Mouse (Mus musculus): Measurements from ENCODE around the gene Ctu2.

The Ctu2 gene

GRCm38 (mm10) chr8:122445203-122445602, 30.7 kb upstream of the Ctu2 start:
- DNase-seq (ENCODE audit: low read depth), result peak; percentile 54

- DNase-seq (ENCODE audit: low read depth), result no peak
Observed at GRCm38 (mm10) chr8:122451161-122451703, 24.7 kb upstream of the Ctu2 start.

- no peak for DNase-seq (ENCODE audit: low read depth)
Observed at GRCm38 (mm10) chr8:122452154-122452553, 23.8 kb upstream of the Ctu2 start.

- no peak for DNase-seq (ENCODE audit: low read depth)
Observed at GRCm38 (mm10) chr8:122454409-122454808, 21.5 kb upstream of the Ctu2 start.

GRCm38 (mm10) chr8:122457171-122457570, 18.8 kb upstream of the Ctu2 start:
- no peak for DNase-seq (ENCODE audit: low read depth)

- peak; percentile 42 for DNase-seq (ENCODE audit: low read depth)
Observed at GRCm38 (mm10) chr8:122459218-122459900, 16.6 kb upstream of the Ctu2 start.

GRCm38 (mm10) chr8:122459990-122460389, 16.0 kb upstream of the Ctu2 start:
- no peak for DNase-seq (ENCODE audit: low read depth)

- peak; percentile 51 for DNase-seq (ENCODE audit: low read depth)
Observed at GRCm38 (mm10) chr8:122460524-122461472, 15.1 kb upstream of the Ctu2 start, which contains the start of gene Snai3. Gene Snai3 (minus strand): TSS chr8:122460733.

GRCm38 (mm10) chr8:122461473-122462148, 14.3 kb upstream of the Ctu2 start:
- peak; percentile 72 for DNase-seq (ENCODE audit: low read depth)

GRCm38 (mm10) chr8:122462510-122462909, 13.4 kb upstream of the Ctu2 start:
- DNase-seq (ENCODE audit: low read depth), result no peak

GRCm38 (mm10) chr8:122463651-122464640, 12.0 kb upstream of the Ctu2 start:
- peak; percentile 17 for DNase-seq (ENCODE audit: low read depth)

GRCm38 (mm10) chr8:122464985-122465384, 11.0 kb upstream of the Ctu2 start:
- DNase-seq (ENCODE audit: low read depth), result no peak

- no peak for DNase-seq (ENCODE audit: low read depth)
Observed at GRCm38 (mm10) chr8:122467816-122468215, 8.1 kb upstream of the Ctu2 start.

- DNase-seq (ENCODE audit: low read depth), result no peak
Observed at GRCm38 (mm10) chr8:122469407-122469806, 6.5 kb upstream of the Ctu2 start.

- no peak for DNase-seq (ENCODE audit: low read depth)
Observed at GRCm38 (mm10) chr8:122469965-122470364, 6.0 kb upstream of the Ctu2 start.

- DNase-seq (ENCODE audit: low read depth), result no peak
Observed at GRCm38 (mm10) chr8:122470691-122471090, 5.3 kb upstream of the Ctu2 start.

GRCm38 (mm10) chr8:122473911-122474421, 2.0 kb upstream of the Ctu2 start:
- DNase-seq (ENCODE audit: low read depth), result no peak

GRCm38 (mm10) chr8:122474951-122475560, 887 bp upstream of the Ctu2 start:
- DNase-seq (ENCODE audit: low read depth), result peak; percentile 71

GRCm38 (mm10) chr8:122482448-122482847, 6.5 kb downstream of the Ctu2 start:
- DNase-seq (ENCODE audit: low read depth), result no peak

GRCm38 (mm10) chr8:122483877-122484276, 7.9 kb downstream of the Ctu2 start:
- peak; percentile 29 for DNase-seq (ENCODE audit: low read depth)

Data from NIH3T3 (cell line).